13 mouse cellular contexts compared by ENCODE assay signal in genomic region chr6:39146041-39146440, GRCm38 (mm10). TPM values are rescaled to one million over a fixed set of nuclear protein-coding genes. Genes with fewer than 3 reads are reported as not detected.
DNase-seq lines count a peak whose midpoint lies in the region; ATAC-seq lines count a peak whose summit lies in the region.
"Had no signal": no experiment of that assay in that cellular context is flagged by ENCODE, and none has a peak within 500 bp of the region (broad histone marks: within the 10 kb centered on the region; RNA-seq: fewer than 3 reads in every experiment).

No protein-coding gene starts in this region.

- WGBS in midbrain, embryonic 14.5 days: 51% methylated on average over 6 of the region's 6 CpGs
- WGBS in midbrain, embryonic 16.5 days: 54% methylated on average over 6 of the region's 6 CpGs
- 60% methylated on average over 6 of the region's 6 CpGs for WGBS in neural tube, embryonic 15.5 days

- no peaks in the 10 kb centered on the region for H3K27me3 ChIP-seq in midbrain, embryonic 14.5 days (ENCODE audit: control insufficient read depth, insufficient read depth, low read length)
- no peaks in the 10 kb centered on the region for H3K27me3 ChIP-seq in midbrain, embryonic 16.5 days (ENCODE audit: control insufficient read depth, insufficient read depth, low read depth, low read length)
- H3K27me3 ChIP-seq in neural tube, embryonic 15.5 days (replicated peaks): no peaks in the 10 kb centered on the region
- H3K27me3 ChIP-seq: embryonic facial prominence, embryonic 13.5 days; hindbrain, embryonic 15.5 days had no signal

- H3K9ac ChIP-seq in midbrain, embryonic 14.5 days (replicated peaks; ENCODE audit: low read length): no peak overlapping the region
- H3K9ac ChIP-seq in midbrain, embryonic 16.5 days (ENCODE audit: low read depth, low read length): no peak overlapping the region
- H3K9ac ChIP-seq in neural tube, embryonic 15.5 days (replicated peaks): no peak overlapping the region
- H3K9ac ChIP-seq: embryonic facial prominence, embryonic 13.5 days; hindbrain, embryonic 15.5 days had no signal

- H3K27ac ChIP-seq in midbrain, embryonic 14.5 days (replicated peaks; ENCODE audit: low read depth, low read length): no peak overlapping the region
- no peak overlapping the region for H3K27ac ChIP-seq in midbrain, embryonic 16.5 days (ENCODE audit: low read length)
- no peak overlapping the region for H3K27ac ChIP-seq in neural tube, embryonic 15.5 days (replicated peaks)
- H3K27ac ChIP-seq: embryonic facial prominence, embryonic 13.5 days; hindbrain, embryonic 15.5 days; midbrain, embryonic 10.5 days had no signal

- no peak overlapping the region for H3K4me3 ChIP-seq in midbrain, embryonic 14.5 days (replicated peaks; ENCODE audit: low read depth, low read length)
- no peak overlapping the region for H3K4me3 ChIP-seq in midbrain, embryonic 16.5 days (ENCODE audit: low read depth, low read length)
- H3K4me3 ChIP-seq in neural tube, embryonic 15.5 days (replicated peaks): no peak overlapping the region
- H3K4me3 ChIP-seq: embryonic facial prominence, embryonic 13.5 days; hindbrain, embryonic 15.5 days; midbrain, embryonic 10.5 days had no signal

- no peaks in the 10 kb centered on the region for H3K9me3 ChIP-seq in midbrain, embryonic 14.5 days (ENCODE audit: control insufficient read depth, low read length)
- no peaks in the 10 kb centered on the region for H3K9me3 ChIP-seq in midbrain, embryonic 16.5 days (replicated peaks; ENCODE audit: control insufficient read depth, low read length, poor library complexity, severe bottlenecking)
- no peaks in the 10 kb centered on the region for H3K9me3 ChIP-seq in neural tube, embryonic 15.5 days (replicated peaks)
- H3K9me3 ChIP-seq: embryonic facial prominence, embryonic 13.5 days; hindbrain, embryonic 15.5 days; midbrain, embryonic 10.5 days had no signal

- DNase-seq in cerebellum, adult 18-20 months: peak; percentile 10 to 17
- no peak for DNase-seq in cerebellum, adult 9-11 months
- peak; percentile 19 for DNase-seq in kidney, adult 9 months
- DNase-seq in kidney, postnatal 25 days: no peak
- peak; percentile 62 for DNase-seq in midbrain, embryonic 14.5 days
- DNase-seq in retina, postnatal 1 day: peak; percentile 21
- DNase-seq: B cell, adult 2 months; gastrocnemius, postnatal 25 days had no signal

- H3K36me3 ChIP-seq in midbrain, embryonic 14.5 days (ENCODE audit: control insufficient read depth, insufficient read depth, low read length): peaks cover 80% of the 10 kb centered on the region
- peaks cover 21% of the 10 kb centered on the region for H3K36me3 ChIP-seq in midbrain, embryonic 16.5 days (ENCODE audit: control insufficient read depth, insufficient read depth, low read length)
- H3K36me3 ChIP-seq in neural tube, embryonic 15.5 days: peaks cover 66% of the 10 kb centered on the region

- H3K4me2 ChIP-seq in midbrain, embryonic 14.5 days (ENCODE audit: low read length): no peak overlapping the region
- H3K4me2 ChIP-seq in midbrain, embryonic 16.5 days (ENCODE audit: low read length): no peak overlapping the region
- no peak overlapping the region for H3K4me2 ChIP-seq in neural tube, embryonic 15.5 days
- H3K4me2 ChIP-seq: embryonic facial prominence, embryonic 13.5 days; hindbrain, embryonic 15.5 days had no signal

- no peaks in the 10 kb centered on the region for H3K4me1 ChIP-seq in midbrain, embryonic 14.5 days (ENCODE audit: control insufficient read depth, insufficient read depth, low read length)
- H3K4me1 ChIP-seq in midbrain, embryonic 16.5 days (ENCODE audit: control insufficient read depth, insufficient read depth, low read length): no peaks in the 10 kb centered on the region
- no peaks in the 10 kb centered on the region for H3K4me1 ChIP-seq in neural tube, embryonic 15.5 days
- H3K4me1 ChIP-seq: embryonic facial prominence, embryonic 13.5 days; hindbrain, embryonic 15.5 days; midbrain, embryonic 10.5 days had no signal

- no peak for ATAC-seq in midbrain, embryonic 14.5 days (ENCODE audit: low FRiP score, low TSS enrichment)
- no peak for ATAC-seq in midbrain, embryonic 16.5 days
- no peak for ATAC-seq in neural tube, embryonic 15.5 days (ENCODE audit: low FRiP score)

RNA-seq across cellular contexts. Expression of gene Parp12, which starts 27.9 kb away (rescaled TPM):
- 1.1 and 4.8 TPM in 2 replicates for polyA plus RNA-seq in midbrain, embryonic 14.5 days (2014; fragmentation: Nextera tagmentation; extraction: Ambion mirVana)
- polyA plus RNA-seq in midbrain, embryonic 16.5 days (2015; fragmentation: Nextera tagmentation; extraction: Ambion mirVana): 1.5 and 1.9 TPM in 2 replicates
- polyA plus RNA-seq in neural tube, embryonic 15.5 days (2015; fragmentation: Nextera tagmentation; extraction: Ambion mirVana): 3.1 and 4.9 TPM in 2 replicates

Comparison
In these comparisons a context has a peak if more than half of its experiments do, and no peak if none do; other contexts are left out.
1. DNase-seq: peak in cerebellum, adult 18-20 months (2 of 2), kidney, adult 9 months (single experiment), midbrain, embryonic 14.5 days (single experiment) and retina, postnatal 1 day (single experiment); none in cerebellum, adult 9-11 months (single experiment) and kidney, postnatal 25 days (0 of 2).